Comparison of ENCODE assay signal across 8 mouse cellular contexts in the genomic region with DNA sequence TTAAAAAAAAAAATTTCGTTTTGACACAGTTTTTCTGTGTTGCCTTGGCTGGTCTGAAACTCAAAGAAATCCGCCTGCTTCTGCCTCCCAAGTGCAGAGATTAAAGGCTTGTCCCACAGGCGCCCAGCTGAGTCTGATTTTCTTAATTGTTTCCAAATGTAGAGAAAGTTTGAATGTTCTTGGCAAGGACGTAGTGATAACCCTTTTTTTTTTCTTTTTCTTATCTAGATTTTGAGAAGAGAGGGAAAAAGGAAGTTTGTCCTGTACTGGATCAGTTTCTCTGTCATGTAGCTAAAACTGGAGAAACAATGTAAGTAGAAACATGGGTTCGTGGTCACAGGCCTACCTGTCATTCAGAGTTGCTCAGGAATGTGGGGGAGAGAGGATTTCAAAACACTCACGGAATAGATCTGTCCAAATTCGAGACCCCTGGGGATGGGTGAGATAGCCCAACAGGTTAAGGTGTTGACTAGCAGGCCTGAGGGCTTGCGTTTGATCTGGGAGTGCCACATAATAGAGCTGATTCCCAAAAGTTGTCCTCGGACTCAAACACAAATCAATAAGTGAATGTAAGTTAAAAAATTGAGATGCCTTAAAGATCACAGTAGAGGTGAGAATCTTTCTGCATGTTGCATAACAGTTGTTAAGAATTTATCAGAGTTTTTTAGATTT. TPM values are rescaled to one million over a fixed set of nuclear protein-coding genes. Genes with fewer than 3 reads are reported as not detected.
A peak's percentile ranks its signal among the peaks of the same experiment; 100 is the strongest.
DNase-seq lines count a peak whose midpoint lies in the region; ATAC-seq and TF ChIP-seq lines count a peak whose summit lies in the region.

No protein-coding gene starts in this region.

- H3K4me2 ChIP-seq in liver, embryonic 12.5 days: peak overlapping the region; percentile 76

- TF ChIP-seq POLR2A in cerebellum, adult 2 months (IDR thresholded peaks at IDR 0.05; ENCODE audit: borderline replicate concordance, insufficient read depth, low read length): no peak
- TF ChIP-seq POLR2A in thymus, adult 2 months (IDR thresholded peaks at IDR 0.05; ENCODE audit: control insufficient read depth, extremely low read depth, insufficient read depth, low read length, poor library complexity): no peak

- peak overlapping the region; percentile 95 for H3K9ac ChIP-seq in liver, embryonic 12.5 days

- ATAC-seq in liver, embryonic 12.5 days: no peak

- no peaks in the 10 kb centered on the region for H3K9me3 ChIP-seq in liver, embryonic 12.5 days (replicated peaks)

- H3K27ac ChIP-seq in cerebellum, adult 2 months (ENCODE audit: insufficient read depth, low read length): no peak overlapping the region
- H3K27ac ChIP-seq in thymus, adult 2 months (ENCODE audit: control insufficient read depth, insufficient read depth, low read length): no peak overlapping the region
- H3K27ac ChIP-seq in liver, embryonic 12.5 days: peak overlapping the region; percentile 83

- H3K27me3 ChIP-seq in cerebellum, adult 2 months (ENCODE audit: control insufficient read depth, insufficient read depth, low read length): no peaks in the 10 kb centered on the region
- no peaks in the 10 kb centered on the region for H3K27me3 ChIP-seq in thymus, adult 2 months (ENCODE audit: control insufficient read depth, insufficient read depth, low read length)
- H3K27me3 ChIP-seq in liver, embryonic 12.5 days (replicated peaks): no peaks in the 10 kb centered on the region

- whole genome bisulfite sequencing in cerebellum, adult 2 months: 34% methylated on average over 9 of the region's 9 CpGs
- WGBS in thymus, adult 2 months: 57% methylated on average over 9 of the region's 9 CpGs
- WGBS in liver, embryonic 12.5 days (ENCODE audit: insufficient replicate concordance): 25% methylated on average over 9 of the region's 9 CpGs

- peaks cover 7% of the 10 kb centered on the region; the same call in 1 of the 2 replicates for H3K4me1 ChIP-seq in cerebellum, adult 2 months (ENCODE audit: control insufficient read depth, insufficient read depth, low read length)
- H3K4me1 ChIP-seq in thymus, adult 2 months (replicated peaks; ENCODE audit: control insufficient read depth, insufficient read depth, low read length): peaks cover 5% of the 10 kb centered on the region
- peaks cover 50% of the 10 kb centered on the region for H3K4me1 ChIP-seq in liver, embryonic 12.5 days

- H3K36me3 ChIP-seq in thymus, adult 2 months (ENCODE audit: control insufficient read depth, insufficient read depth, low read length): peaks cover 30% of the 10 kb centered on the region
- H3K36me3 ChIP-seq in liver, embryonic 12.5 days: peaks cover 44% of the 10 kb centered on the region

- peak overlapping the region; percentile 64 for H3K4me3 ChIP-seq in cerebellum, adult 2 months (replicated peaks; ENCODE audit: insufficient read depth, low read depth, low read length)
- H3K4me3 ChIP-seq in thymus, adult 2 months (ENCODE audit: control insufficient read depth, insufficient read depth, low read length): peak overlapping the region; percentile 86; the same call in 1 of the 2 replicates
- H3K4me3 ChIP-seq in liver, embryonic 12.5 days: peak overlapping the region; percentile 91

- TF ChIP-seq CTCF in cerebellum, adult 2 months (IDR thresholded peaks at IDR 0.05; ENCODE audit: borderline replicate concordance, insufficient read depth, low read depth, low read length): no peak
- no peak for TF ChIP-seq CTCF in thymus, adult 2 months (IDR thresholded peaks at IDR 0.05; ENCODE audit: borderline replicate concordance, control insufficient read depth, extremely low read depth, insufficient read depth, low read length, poor library complexity)

- DNase-seq in cerebellum, adult 2 months: no peak
- DNase-seq in cerebellum, postnatal 14 days: no peak
- no peak for DNase-seq in thymus, adult 2 months
- DNase-seq in thymus, postnatal 14 days: no peak
- no peak for DNase-seq in ovary, adult 18-20 months (ENCODE audit: low spot score)
- DNase-seq in layer of hippocampus, adult 11-12 months (ENCODE audit: low spot score): no peak
- no peak for DNase-seq in adrenal gland, adult 18-20 months (ENCODE audit: low spot score in 2 of 2)

RNA-seq across cellular contexts. Expression of gene Ppp4r2, which starts 1.2 kb away (rescaled TPM):
- 32.0 and 33.6 TPM in 2 replicates for polyA plus RNA-seq in cerebellum, adult 2 months (2012; rRNA removed)
- 27.0 and 35.0 TPM in 2 replicates for polyA plus RNA-seq in thymus, adult 2 months (2012; rRNA removed)
- 13.3 TPM in 2 replicates for polyA plus RNA-seq in liver, embryonic 12.5 days (2016; fragmentation: Nextera tagmentation; extraction: Ambion mirVana)
- total RNA-seq in adrenal gland, adult 18-20 months (2021): 10 to 100 TPM; 87.4 to 92.1 TPM
